Mouse (Mus musculus) hindbrain, embryonic 12.5 days (tissue): ENCODE data around the gene Ikzf1. TPM values are rescaled to one million over a fixed set of nuclear protein-coding genes. Genes with fewer than 3 reads are reported as not detected.

Experiments used
- ATAC-seq: fragments of 200-750 bp; cut with Nextera tagmentation; 2 replicates; pipeline ENCODE4 v1.8.0; 2017; ENCODE audit warnings: moderate TSS enrichment; ENCODE audit not compliant: low FRiP score
- H3K27ac ChIP-seq: fragments of 300-500 bp; sonication (generic); 2 replicates; pipeline ENCODE4 v1.5.1; 2016; ENCODE audit warnings: mild to moderate bottlenecking
- H3K27me3 ChIP-seq: fragments of 300-500 bp; sonication (generic); 2 replicates; pipeline ENCODE4 v1.6.1; 2016; ENCODE audit warnings: mild to moderate bottlenecking
- H3K36me3 ChIP-seq: fragments of 300-500 bp; sonication (generic); 2 replicates; pipeline ENCODE4 v1.6.1; 2016; ENCODE audit warnings: mild to moderate bottlenecking
- H3K4me1 ChIP-seq: fragments of 300-500 bp; sonication (generic); 2 replicates; pipeline ENCODE4 v1.6.1; 2016
- H3K4me2 ChIP-seq: fragments of 300-500 bp; sonication (generic); replicated peaks from 2 replicates; pipeline ENCODE4 v1.6.1; 2016; ENCODE audit warnings: mild to moderate bottlenecking
- H3K4me3 ChIP-seq: fragments of 300-500 bp; sonication (generic); 2 replicates; pipeline ENCODE4 v1.5.1; 2016; ENCODE audit warnings: mild to moderate bottlenecking
- H3K9ac ChIP-seq: fragments of 300-500 bp; sonication (generic); 2 replicates; pipeline ENCODE4 v1.6.1; 2016; ENCODE audit warnings: mild to moderate bottlenecking, moderate library complexity
- H3K9me3 ChIP-seq: fragments of 300-500 bp; sonication (generic); replicated peaks from 2 replicates; pipeline ENCODE4 v1.6.1; 2016; ENCODE audit warnings: mild to moderate bottlenecking
- WGBS: fragments of 180-500 bp; shearing (Covaris S2); methylation state at CpG from one replicate; pipeline ENCODE4 v1.1.7; 2016; 5-methylcytosine and 5-hydroxymethylcytosine counted together
- polyA plus RNA-seq: library from polyadenylated mRNA; unstranded; fragments of >200 nt; fragmentation: Nextera tagmentation; extraction: Ambion mirVana; gene quantifications from 2 replicates; pipeline ENCODE4 v1.2.1, GENCODE M21; 2016

Gene Ikzf1
- polyA plus RNA-seq = 0.94 and 2.0 TPM in 2 replicates

DNA sequence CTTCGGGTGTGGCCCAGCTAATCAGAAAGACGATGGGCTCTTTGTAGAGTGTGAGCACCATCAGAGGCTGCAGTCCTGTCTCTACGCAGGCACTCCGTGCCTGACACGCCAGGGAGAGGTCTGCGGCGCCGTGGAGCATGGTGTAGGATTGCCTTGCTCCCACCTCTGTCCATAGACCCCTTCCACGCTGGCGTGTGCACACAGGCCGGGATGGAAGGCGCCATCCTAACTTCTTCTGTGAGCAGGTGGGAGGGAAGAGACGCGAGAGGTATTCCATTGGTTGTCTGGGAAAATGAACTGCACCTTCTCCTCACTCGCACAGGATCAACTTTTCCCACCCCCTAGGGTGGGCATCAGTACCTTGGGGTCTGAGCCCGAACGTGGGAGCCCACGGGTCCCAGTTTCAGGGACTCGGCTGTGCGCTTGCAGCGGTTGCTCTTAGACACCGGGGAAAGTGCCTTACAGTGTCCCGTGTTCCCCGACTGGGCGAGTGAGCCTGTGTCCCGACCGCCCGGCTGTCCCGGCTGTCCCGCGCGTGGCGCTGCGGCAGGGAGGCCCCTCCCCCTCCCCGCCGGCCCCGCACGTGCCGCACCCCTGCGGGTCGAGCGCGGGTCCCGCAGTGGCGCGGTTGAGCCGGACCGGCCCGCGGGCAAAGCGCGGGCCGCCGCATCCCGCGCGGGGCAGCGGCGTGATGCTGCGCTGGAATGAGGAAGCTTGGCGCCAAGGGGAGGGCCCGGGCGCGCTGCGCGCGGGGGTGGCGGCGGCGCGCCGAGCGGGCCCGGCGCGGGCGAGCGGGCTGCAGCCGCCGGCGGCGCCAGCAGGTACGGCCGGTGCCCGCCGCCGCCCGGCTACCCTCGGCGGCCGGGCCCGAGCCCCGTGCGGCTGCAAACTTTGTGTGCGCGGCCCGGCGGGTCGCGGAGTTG, at the start of gene Ikzf1:
TSS of gene Ikzf1 (plus strand) at position 74 of the 923 bp plus-strand sequence.
- peaks cover 16% of the 10 kb centered on the region for H3K4me1 ChIP-seq
- H3K4me2 ChIP-seq = peak within 1 kb of the TSS; percentile 100
- WGBS = 1% methylated on average over 76 of the region's 100 CpGs
- peak within 1 kb of the TSS; percentile 57 for H3K9ac ChIP-seq
- no peaks in the 10 kb centered on the region for H3K9me3 ChIP-seq
- H3K4me3 ChIP-seq = peak within 1 kb of the TSS; percentile 67
- no peak within 1 kb of the TSS for H3K27ac ChIP-seq
- no peaks in the 10 kb centered on the region for H3K36me3 ChIP-seq
- H3K27me3 ChIP-seq = peaks cover 50% of the 10 kb centered on the region
- ATAC-seq = peak; percentile 79

DNA sequence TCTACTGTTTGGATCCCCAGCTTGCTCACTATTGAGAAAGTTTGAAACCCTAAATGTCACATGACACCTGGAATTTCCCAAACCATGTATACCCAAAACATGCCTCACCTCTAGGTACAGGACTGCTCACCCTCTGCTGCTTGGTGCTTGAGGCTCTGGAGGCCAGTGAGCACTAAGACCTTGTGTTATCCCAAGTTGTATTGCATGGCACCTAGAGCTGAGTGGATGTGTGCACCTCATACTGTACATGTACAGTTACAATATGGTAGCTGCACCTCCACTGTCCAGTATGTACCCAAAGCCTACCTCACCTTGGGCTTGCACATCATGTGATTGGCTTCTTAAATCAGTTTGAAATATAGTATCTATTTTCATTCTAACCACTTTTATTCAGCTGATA, 40.5 kb upstream of the Ikzf1 start:
- no peak overlapping the region for H3K4me2 ChIP-seq
- ATAC-seq = no peak
- no peak overlapping the region for H3K27ac ChIP-seq
- no peaks in the 10 kb centered on the region for H3K9me3 ChIP-seq
- no peaks in the 10 kb centered on the region for H3K4me1 ChIP-seq
- no peaks in the 10 kb centered on the region for H3K27me3 ChIP-seq
- H3K36me3 ChIP-seq = no peaks in the 10 kb centered on the region
- no peak overlapping the region for H3K4me3 ChIP-seq
- no peak overlapping the region for H3K9ac ChIP-seq

DNA sequence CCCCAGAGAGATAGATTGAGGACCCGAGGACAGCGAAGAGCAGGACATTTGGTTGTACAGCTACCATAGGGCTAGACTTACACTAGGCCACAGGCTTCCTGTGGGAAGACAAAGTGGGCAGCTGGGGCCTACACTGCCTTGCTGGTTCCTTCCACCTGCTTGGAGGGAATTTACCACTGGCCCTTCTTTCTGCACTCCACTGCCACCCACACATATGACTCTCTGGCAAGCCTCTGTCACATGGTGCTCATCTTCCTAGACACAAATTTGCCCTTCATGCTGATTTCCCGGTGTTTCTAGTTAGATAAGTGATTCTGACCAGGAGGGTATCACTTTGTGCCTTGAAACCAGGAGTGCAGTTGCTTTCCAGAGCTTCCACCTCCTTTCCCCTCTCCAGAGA, 28.4 kb upstream of the Ikzf1 start:
- H3K27ac ChIP-seq = no peak overlapping the region
- H3K4me3 ChIP-seq = no peak overlapping the region
- H3K9ac ChIP-seq = no peak overlapping the region
- H3K4me1 ChIP-seq = no peaks in the 10 kb centered on the region
- H3K36me3 ChIP-seq = no peaks in the 10 kb centered on the region
- H3K4me2 ChIP-seq = no peak overlapping the region
- H3K27me3 ChIP-seq = no peaks in the 10 kb centered on the region
- no peaks in the 10 kb centered on the region for H3K9me3 ChIP-seq
- no peak for ATAC-seq
- WGBS = 85% methylated on average over 3 of the region's 3 CpGs

DNA sequence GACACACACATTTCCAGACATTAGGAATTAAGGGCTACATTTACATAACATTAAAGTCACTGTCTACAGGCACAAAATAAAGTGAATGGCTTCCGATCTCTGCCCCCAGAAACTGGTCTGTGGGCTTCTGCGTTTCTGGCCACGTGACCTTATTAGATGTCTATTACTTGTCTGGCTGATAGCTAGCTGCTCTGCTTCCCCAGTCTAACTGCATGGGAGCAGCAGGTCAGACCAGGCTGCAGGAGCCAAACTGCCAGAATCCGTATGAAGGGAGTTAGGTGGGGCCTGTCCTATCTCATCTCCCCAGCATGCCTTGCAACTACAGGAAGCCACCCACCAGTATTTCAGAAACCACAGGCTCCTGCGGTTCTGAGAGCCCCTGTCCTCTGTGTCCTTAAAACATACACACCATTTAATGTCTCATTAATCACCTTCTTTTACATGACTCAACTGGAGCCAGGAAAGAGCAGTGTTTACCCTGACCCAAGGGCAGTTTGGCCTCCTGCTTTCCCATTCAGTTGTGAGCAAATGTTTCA, 27.7 kb upstream of the Ikzf1 start:
- no peaks in the 10 kb centered on the region for H3K36me3 ChIP-seq
- WGBS = 58% methylated on average over 5 of the region's 5 CpGs
- no peak overlapping the region for H3K9ac ChIP-seq
- H3K4me1 ChIP-seq = no peaks in the 10 kb centered on the region
- no peak overlapping the region for H3K4me2 ChIP-seq
- no peak overlapping the region for H3K27ac ChIP-seq
- ATAC-seq = no peak
- no peaks in the 10 kb centered on the region for H3K27me3 ChIP-seq
- no peak overlapping the region for H3K4me3 ChIP-seq
- H3K9me3 ChIP-seq = no peaks in the 10 kb centered on the region

DNA sequence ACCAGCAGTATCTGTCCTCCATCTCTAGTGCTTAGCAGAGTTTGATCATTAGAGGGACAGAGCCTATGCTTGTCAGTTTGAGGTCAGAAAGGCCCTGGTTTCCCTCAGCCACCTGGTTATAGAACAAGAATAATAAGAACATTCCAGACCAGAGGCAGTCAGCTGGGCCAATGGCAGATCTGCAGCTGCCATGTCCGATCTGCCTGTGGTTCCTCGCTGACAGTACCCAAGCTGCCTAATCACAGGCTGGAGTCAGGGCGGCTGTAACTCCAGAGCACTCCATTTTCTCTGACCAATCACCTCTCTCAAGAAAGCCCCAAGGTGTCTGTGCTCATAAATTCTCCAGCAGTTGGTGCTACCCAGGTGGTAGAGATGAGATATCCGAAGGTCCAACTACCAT, 27.2 kb upstream of the Ikzf1 start:
- H3K9me3 ChIP-seq = no peaks in the 10 kb centered on the region
- no peaks in the 10 kb centered on the region for H3K27me3 ChIP-seq
- no peak overlapping the region for H3K4me2 ChIP-seq
- no peak for ATAC-seq
- no peak overlapping the region for H3K27ac ChIP-seq
- H3K9ac ChIP-seq = no peak overlapping the region
- H3K4me3 ChIP-seq = no peak overlapping the region
- no peaks in the 10 kb centered on the region for H3K4me1 ChIP-seq
- H3K36me3 ChIP-seq = no peaks in the 10 kb centered on the region
- 89% methylated on average over 4 of the region's 4 CpGs for WGBS

DNA sequence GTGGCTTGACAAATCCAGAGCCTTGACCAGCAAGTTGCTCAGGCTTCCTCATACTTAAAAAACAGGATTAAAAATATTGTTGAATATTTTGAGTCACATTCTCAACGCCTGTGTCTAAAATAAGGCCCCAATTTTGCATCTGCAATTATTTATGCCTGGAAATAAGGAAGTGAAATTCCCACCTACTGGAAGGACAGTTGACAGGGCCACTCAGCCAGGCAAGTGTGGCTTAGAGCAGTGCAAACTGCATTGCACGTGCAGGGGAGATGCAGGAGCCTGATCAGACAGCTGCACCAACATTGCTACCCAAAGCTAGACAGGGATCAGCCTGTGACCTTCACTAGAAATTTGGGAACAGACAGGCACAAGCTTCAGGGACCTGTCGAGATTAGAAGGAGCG, 26.0 kb upstream of the Ikzf1 start:
- Histone ChIP-seq H3K4me2 (no peak overlapping the region), H3K4me1 (no peaks in the 10 kb centered on the region), H3K9me3 (no peaks in the 10 kb centered on the region), H3K36me3 (no peaks in the 10 kb centered on the region), H3K4me3 (no peak overlapping the region), H3K27me3 (no peaks in the 10 kb centered on the region), H3K27ac (no peak overlapping the region), H3K9ac (no peak overlapping the region)
- ATAC-seq = no peak
- 80% methylated on average over 4 of the region's 4 CpGs for WGBS

DNA sequence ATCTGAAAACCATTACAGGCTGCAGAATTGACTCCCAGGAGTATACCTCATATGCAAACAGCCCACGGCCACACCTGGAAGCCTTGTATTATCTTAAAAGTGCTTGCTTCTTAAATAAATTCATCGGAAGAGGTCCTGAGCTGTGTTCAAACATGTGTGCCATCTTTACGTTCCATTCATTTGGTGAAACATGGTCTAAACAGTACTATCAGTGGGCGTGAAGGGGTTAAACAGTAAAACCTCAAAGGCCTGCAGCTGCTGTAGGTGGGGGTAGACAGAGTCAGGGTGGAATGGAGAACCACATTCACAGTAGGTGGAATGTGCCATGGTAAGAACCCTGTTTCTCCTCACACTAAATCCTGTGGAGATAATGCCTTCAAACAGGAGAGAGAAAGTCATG, 24.2 kb upstream of the Ikzf1 start:
- no peak overlapping the region for H3K27ac ChIP-seq
- no peaks in the 10 kb centered on the region for H3K27me3 ChIP-seq
- no peak overlapping the region for H3K4me3 ChIP-seq
- H3K4me1 ChIP-seq = no peaks in the 10 kb centered on the region
- no peaks in the 10 kb centered on the region for H3K9me3 ChIP-seq
- H3K4me2 ChIP-seq = no peak overlapping the region
- no peak overlapping the region for H3K9ac ChIP-seq
- no peaks in the 10 kb centered on the region for H3K36me3 ChIP-seq
- 88% methylated on average over 4 of the region's 4 CpGs for WGBS
- no peak for ATAC-seq

DNA sequence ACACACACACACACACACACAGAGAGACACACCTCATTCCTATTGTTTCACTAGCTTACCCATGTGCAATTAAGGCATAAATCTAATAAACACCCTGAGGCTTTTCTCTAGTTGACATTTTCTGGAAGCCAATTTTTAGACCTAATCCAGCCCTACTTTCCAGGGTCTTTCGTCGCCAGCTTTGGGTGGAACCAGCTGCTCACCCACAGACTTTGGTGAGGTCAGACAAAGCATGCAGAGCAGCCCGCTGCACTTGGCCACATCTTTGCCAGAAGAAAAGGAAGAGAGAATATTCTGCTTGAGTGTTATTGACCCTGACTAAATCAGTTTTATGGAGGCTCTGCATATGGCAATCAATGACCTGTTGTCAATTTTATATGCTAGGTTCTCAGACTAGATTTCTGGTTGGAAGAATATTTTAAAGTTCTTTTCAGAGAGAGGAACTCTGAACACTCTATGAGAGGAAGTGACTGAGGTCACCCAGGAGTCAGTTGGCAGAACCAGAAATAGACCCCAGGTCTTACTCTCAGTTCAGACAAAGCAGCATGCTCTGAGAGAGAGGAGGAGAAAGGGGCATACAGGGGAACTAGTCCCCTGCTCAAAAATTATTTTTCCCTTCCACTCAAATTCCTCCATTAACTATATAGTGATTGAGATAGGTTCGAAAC, 17.4 kb upstream of the Ikzf1 start:
- Histone ChIP-seq H3K9me3 (no peaks in the 10 kb centered on the region), H3K4me2 (no peak overlapping the region), H3K4me1 (no peaks in the 10 kb centered on the region), H3K36me3 (no peaks in the 10 kb centered on the region), H3K27me3 (no peaks in the 10 kb centered on the region), H3K9ac (no peak overlapping the region), H3K27ac (no peak overlapping the region), H3K4me3 (no peak overlapping the region)
- ATAC-seq = no peak
- 85% methylated on average over 4 of the region's 4 CpGs for WGBS

DNA sequence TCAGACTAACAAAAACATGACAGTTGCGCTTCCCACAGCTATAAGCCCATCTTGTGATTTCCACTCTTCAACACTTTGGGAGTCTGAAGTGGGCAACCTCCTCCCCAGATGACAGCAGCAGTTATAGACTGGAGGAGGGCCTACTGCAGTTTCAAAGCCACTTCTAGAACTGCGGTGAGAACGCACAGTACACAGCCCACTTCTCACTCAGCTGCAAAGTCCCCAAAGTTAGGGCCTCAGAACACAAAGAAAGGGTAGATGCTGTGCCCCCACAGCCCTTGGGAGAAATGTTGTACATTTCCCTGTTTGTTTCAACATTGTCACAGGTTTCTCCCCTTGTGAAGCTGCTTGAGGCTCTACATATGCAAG, 16.9 kb upstream of the Ikzf1 start:
- Histone ChIP-seq H3K27me3 (no peaks in the 10 kb centered on the region), H3K27ac (no peak overlapping the region), H3K9me3 (no peaks in the 10 kb centered on the region), H3K4me2 (no peak overlapping the region), H3K9ac (no peak overlapping the region), H3K4me3 (no peak overlapping the region), H3K4me1 (no peaks in the 10 kb centered on the region), H3K36me3 (no peaks in the 10 kb centered on the region)
- WGBS = 91% methylated on average over 3 of the region's 3 CpGs
- no peak for ATAC-seq

DNA sequence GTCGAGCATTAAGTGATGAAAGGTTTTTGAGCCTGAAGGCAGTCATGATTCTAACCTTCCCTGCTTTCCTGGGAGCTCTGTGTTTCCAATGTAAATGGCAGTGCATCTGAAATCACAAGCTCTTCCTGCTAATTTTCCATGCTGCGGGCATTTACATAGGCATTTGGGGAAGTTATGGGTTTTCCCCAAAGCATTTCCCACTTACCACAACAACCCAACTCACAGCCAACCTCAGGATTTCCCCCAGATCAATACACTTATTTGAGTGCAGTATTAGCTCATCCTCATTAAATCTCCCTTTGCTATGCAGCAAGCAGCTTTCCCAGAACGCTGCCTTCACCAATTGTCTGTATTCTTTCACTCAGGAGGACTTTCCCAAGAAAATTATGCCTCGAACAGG, 11.8 kb upstream of the Ikzf1 start:
- no peak overlapping the region for H3K4me2 ChIP-seq
- 73% methylated on average over 4 of the region's 4 CpGs for WGBS
- no peak overlapping the region for H3K4me3 ChIP-seq
- ATAC-seq = no peak
- no peaks in the 10 kb centered on the region for H3K9me3 ChIP-seq
- H3K27ac ChIP-seq = no peak overlapping the region
- no peaks in the 10 kb centered on the region for H3K36me3 ChIP-seq
- no peak overlapping the region for H3K9ac ChIP-seq
- no peaks in the 10 kb centered on the region for H3K4me1 ChIP-seq
- no peaks in the 10 kb centered on the region for H3K27me3 ChIP-seq

DNA sequence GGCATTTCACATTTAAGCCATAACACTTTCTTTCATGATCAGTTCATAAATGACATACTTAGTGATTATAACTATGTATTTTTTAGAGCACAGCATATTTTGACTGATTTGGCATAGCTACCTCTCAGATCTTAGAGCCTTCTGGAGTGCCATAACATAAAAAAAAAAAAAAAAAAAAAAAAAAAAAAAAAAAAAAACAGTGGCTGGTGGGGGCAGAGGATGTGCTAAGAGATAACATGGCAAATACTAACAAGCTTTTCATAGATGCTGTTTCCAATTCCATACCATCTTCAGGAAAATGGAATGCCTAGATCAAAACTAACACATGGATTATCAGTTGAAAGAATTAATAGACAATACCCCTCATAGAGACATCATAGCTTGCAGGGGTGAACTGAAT, 9.7 kb upstream of the Ikzf1 start:
- no peak overlapping the region for H3K9ac ChIP-seq
- no peaks in the 10 kb centered on the region for H3K9me3 ChIP-seq
- H3K4me2 ChIP-seq = no peak overlapping the region
- no peaks in the 10 kb centered on the region for H3K27me3 ChIP-seq
- H3K27ac ChIP-seq = no peak overlapping the region
- no peak for ATAC-seq
- no peaks in the 10 kb centered on the region for H3K36me3 ChIP-seq
- H3K4me3 ChIP-seq = no peak overlapping the region
- no peaks in the 10 kb centered on the region for H3K4me1 ChIP-seq

DNA sequence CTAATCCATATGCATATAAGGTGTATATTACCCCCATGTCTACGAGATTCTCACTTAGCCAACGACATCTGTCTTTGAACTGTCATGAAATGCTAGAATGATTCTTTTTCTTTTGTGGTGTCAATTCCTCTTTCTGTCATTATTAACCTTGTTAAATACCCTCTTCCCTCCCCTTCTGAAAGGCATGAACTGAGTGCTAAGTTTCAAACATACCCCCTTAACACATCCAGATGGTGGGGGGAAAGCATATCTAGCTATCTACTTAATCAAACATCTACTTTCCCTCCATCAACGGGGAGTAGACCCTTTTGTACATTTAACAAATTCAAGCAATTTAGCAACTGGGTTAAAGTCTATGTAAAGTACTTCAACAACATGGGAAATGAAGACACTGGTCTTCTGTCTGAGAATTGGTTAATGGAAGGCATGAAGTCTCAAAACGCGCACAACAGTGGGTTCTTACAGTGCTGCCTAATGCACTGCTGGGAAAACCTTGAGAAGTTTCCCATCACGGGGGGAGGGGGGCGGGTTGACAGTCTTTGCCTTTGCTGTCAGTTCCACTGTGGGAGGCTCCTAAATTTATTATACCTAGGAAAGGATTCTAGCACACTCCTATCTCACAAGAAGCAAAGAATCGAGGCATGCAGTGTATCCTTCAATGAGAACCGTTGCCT, 8.6 kb upstream of the Ikzf1 start:
- Histone ChIP-seq H3K36me3 (no peaks in the 10 kb centered on the region), H3K27ac (no peak overlapping the region), H3K4me2 (no peak overlapping the region), H3K4me1 (no peaks in the 10 kb centered on the region), H3K27me3 (no peaks in the 10 kb centered on the region), H3K4me3 (no peak overlapping the region), H3K9me3 (no peaks in the 10 kb centered on the region), H3K9ac (no peak overlapping the region)
- WGBS = 87% methylated on average over 9 of the region's 9 CpGs
- ATAC-seq = no peak
